Mouse (Mus musculus): Measurements from ENCODE around the gene Tmub2.
"Not testable (repeated sequence)": the region's sequence is repeated elsewhere in the genome, so short reads cannot be mapped to it uniquely, and the experiment has no call there.

The Tmub2 gene

GRCm38 (mm10) chr11:102280267-102280666 lies 4.5 kb upstream of the Tmub2 start:
- DNase-seq, result not testable (repeated sequence)

- no peak for DNase-seq
Measured at GRCm38 (mm10) chr11:102283922-102284321, 809 bp upstream of the Tmub2 start.

- peak; percentile 99 for DNase-seq
Measured at GRCm38 (mm10) chr11:102285095-102285834, 534 bp downstream of the Tmub2 start.

DNA sequence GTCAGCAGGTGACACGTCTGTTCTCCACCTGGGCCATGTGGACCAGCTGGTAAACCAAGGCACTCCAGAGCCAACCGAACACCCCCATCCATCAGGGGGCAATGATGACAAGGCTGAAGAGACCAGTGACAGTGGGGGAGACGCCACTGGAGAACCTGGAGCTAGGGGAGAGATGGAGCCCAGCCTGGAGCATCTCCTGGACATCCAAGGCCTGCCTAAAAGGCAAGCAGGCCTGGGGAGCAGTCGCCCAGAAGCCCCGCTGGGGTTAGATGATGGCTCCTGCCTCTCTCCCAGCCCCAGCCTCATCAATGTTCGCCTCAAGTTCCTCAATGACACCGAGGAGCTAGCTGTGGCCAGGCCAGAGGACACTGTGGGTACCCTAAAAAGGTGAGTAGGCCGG lies 2.8 kb downstream of the Tmub2 start:
- peak; percentile 93 for DNase-seq

- DNase-seq, result peak; percentile 87
Measured at GRCm38 (mm10) chr11:102288027-102288804, 3.5 kb downstream of the Tmub2 start.

DNA sequence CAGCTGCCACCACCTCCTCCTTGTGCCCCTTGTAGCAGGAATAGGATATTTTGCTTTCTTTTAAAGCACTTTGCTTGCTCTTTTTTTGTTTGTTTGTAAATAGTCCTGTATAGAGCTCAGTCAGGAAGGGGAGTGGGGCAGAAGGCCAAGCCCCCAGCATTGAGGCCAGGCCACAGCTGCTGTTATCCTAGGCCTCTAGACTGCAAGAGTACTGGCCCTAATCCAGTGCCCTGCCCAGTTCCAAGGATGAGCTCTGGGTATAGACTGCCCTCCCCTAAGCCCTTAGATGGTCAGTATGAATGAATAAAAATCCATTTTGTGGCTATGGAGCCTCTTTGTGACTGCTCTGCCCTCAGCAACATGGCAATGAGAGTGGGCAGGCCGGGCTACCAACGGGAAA lies 4.2 kb downstream of the Tmub2 start:
- DNase-seq, result peak; percentile 90

GRCm38 (mm10) chr11:102289511-102290100 lies 4.9 kb downstream of the Tmub2 start:
- peak; percentile 92 for DNase-seq

DNA sequence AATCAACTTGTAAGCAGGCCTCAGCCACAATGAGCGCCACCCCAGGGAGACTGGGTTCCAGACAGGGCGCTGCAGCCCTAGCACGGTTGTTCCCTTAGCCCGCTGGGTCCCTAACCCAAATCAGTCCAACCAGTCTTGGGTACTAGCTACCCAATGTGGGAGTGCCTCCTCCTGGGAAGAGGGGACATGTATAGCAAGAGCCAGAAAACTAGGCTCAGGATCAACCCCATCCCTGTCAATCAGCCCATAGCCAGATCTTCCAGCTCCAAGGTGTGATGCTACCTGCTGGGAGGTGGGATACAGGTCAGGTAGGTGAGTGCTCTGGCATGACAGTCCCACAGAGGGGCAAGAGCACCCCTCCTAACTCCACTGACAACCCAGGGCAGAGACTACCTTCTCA lies 5.4 kb downstream of the Tmub2 start:
- DNase-seq, result peak; percentile 90

DNA sequence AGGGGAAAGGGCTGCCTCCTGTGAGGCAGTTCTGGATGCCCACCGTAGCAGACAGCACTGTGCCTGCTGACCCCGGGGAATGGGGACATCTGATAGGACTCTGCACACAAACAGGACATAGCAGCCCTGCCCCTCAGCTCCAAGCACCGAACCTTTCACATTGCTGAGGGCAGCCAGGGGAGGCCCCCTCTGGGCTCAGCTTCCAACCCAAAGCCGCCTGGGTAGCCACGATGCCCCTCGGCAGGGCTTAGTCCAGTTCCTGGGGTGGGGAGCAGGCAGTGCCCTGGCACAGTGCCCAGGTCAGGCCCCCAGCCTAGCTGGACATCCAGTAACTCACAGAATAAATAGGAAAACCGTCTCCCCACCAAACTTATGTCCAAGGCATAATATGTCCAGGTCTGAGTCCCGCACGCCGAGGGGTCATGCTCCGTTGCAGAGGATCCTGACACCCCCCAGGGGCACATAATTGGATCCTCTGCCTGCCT lies 6.4 kb downstream of the Tmub2 start:
- peak; percentile 92 for DNase-seq

- peak; percentile 92 for DNase-seq
Measured at GRCm38 (mm10) chr11:102293971-102294370, 9.2 kb downstream of the Tmub2 start.

GRCm38 (mm10) chr11:102294416-102294815 lies 9.7 kb downstream of the Tmub2 start:
- DNase-seq, result peak; percentile 89

- DNase-seq, result peak; percentile 96
Measured at GRCm38 (mm10) chr11:102294887-102295597, 10.3 kb downstream of the Tmub2 start.

- DNase-seq, result peak; percentile 98
Measured at GRCm38 (mm10) chr11:102295598-102296471, 11.1 kb downstream of the Tmub2 start.

DNA sequence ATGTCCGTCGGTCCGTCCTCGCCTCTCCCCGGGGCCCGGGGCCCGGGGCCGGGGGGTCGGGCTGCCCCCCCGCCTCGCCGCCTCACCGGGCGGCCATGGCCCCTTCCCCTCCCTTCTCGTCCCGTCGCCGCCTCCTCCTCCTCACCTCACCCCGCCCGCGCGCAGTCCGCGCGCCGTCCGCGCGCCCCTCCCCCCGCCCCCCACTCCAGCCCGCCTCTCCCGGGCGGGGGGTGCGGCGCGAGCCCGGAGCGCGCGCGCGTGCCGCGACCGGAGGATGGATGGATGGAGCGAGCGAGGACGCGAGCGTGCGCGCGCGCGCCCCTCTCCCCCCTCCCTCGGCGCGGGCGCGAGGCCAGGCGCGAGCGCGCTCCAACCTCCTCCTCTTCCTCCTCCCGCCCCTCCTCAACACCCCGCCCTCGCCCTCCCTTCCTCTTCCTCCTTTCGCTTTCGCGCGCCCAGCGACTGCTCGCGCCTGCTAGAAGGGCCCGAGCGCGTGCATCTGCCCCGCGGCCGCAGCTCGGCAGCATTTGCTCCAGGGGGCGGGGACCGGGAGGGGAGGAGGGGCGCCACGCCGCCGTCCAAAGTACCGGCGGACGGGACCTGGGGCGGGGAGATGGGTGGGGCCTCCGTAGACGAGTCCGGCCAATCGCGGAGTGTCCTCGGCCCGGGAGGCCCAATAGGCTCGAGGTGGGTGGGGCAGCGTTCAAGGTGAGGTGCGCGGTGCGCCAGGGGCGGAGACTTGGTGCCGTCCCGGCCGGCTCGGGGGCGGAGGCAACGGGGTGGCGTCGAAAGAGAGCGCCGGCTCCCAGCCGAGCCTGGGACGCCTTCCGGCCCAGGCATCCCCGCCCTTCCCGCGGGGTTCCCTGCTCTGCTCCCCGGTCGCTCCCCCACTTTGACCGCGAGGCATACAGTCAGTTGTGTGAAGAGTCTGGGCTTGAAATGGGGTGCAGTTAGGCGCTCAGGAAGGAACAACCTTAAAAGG lies 12.1 kb downstream of the Tmub2 start, which contains the start of gene Atxn7l3:
Gene Atxn7l3 (minus strand): TSS at position 141 of the 982 bp plus-strand sequence.
- DNase-seq, result peak; percentile 100

DNA sequence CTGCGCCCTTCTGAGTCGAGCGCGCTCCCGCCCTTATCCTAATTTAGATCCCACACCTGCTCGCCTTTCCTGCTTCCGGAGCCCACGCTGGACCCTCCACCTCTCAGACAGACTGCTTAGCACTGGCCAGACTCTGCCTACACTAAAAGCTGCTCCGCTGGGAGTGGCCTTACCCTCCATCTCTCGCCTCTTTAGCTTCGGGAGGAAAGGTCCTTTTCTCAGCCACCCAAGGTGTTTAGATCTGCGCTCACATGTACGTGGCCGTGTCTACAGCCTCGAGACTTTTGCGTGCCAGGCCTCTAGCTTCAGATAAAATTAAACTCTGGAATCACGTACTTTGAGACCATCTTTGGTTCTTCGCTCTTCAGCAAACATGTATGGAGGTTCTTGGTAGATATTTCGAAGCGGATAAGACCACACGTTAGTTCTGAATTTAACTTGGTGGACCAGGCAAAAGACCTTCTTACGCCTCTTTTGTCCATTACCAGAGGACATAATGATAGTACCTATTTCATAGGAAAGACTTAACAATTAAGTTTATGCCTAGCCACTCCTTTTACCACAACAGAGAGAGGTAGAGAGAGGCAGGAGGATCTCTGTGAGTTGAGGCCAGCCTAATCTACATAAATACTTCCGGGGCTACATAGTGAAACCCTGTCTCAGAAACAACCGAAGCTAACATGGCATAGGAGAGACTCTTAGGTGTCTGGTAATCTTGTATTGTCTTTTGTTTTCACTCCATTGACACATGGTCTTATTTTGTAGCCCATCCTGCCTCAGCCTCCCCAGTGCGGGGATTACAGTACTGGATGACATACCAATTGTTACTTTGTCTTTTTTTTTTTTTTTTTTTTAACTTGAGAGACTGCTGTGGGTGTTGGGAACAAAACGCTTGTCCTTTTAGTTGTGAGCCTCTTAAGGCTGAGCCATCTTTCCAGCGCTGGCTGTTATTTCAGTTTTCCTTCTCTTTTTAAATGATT lies 13.1 kb downstream of the Tmub2 start:
- peak; percentile 75 for DNase-seq

GRCm38 (mm10) chr11:102299839-102300238 lies 15.1 kb downstream of the Tmub2 start:
- DNase-seq, result no peak

DNA sequence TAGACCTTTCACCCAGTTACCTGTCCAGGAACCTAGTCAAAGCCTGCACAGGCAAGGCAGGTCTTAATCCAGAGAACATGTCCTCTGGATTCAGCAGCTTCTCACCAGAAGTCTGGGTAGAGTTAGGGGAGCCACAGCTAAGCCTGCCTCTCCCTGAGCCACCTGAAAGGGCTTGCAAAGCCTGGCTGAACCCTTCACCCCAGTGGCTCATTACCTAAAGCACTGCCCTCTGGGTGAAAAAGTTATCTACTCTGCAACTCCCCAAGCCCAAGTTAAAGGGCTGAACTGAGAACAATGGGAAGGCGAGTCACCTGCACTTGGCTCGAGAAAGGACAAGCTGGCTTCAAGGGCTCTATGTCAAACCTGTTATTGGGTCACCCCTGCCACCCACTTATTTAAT lies 19.4 kb downstream of the Tmub2 start:
- no peak for DNase-seq

DNA sequence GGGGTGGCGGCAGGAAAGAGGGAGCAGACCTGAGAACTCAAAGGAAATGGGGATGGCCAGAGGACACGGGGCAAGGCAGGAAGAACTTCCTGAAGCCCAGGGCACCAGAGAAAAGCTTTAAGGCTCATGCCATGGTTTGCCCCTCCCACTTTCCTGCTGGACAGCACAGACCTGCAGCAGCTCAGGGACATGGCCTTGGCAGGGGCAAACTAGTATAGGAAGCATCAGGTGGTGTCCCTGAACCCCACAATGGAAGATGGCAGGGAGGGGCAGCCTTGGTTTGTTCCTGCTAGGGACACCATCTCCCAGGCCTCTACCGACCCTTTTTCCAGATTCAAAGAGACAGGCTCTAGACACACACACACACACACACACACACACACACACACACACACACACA lies 20.6 kb downstream of the Tmub2 start:
- no peak for DNase-seq

- DNase-seq, result no peak
Measured at GRCm38 (mm10) chr11:102308104-102308503, 23.4 kb downstream of the Tmub2 start.
